Mouse (Mus musculus) liver, embryonic 11.5 days (tissue): ENCODE results near the gene Hhatl. TPM values are rescaled to one million over a fixed set of nuclear protein-coding genes. Genes with fewer than 3 reads are reported as not detected.

ENCODE experiments used
- ATAC-seq: fragments of 200-750 bp; cut with Nextera tagmentation; replicated peaks from 2 replicates; pipeline ENCODE4 v1.8.0; 2017; ENCODE audit warnings: moderate number of reproducible peaks, mild to moderate bottlenecking, moderate TSS enrichment, moderate library complexity; ENCODE audit not compliant: low FRiP score
- DNase-seq: peaks from one replicate; pipeline ENCODE4 v3.0.0-alpha.2; 2017; ENCODE audit warnings: low spot score
- H3K27ac ChIP-seq: fragments of 300-500 bp; sonication (generic); 2 replicates; pipeline ENCODE4 v1.5.1; 2014; ENCODE audit warnings: mild to moderate bottlenecking, low read depth, low read length, control low read depth
- H3K27me3 ChIP-seq: fragments of 300-500 bp; sonication (generic); replicated peaks from 2 replicates; pipeline ENCODE4 v1.6.1; 2014; ENCODE audit warnings: low read length, mixed read lengths; ENCODE audit not compliant: control insufficient read depth, insufficient read depth
- H3K36me3 ChIP-seq: fragments of 300-500 bp; sonication (generic); 2 replicates; pipeline ENCODE4 v1.6.1; 2014; ENCODE audit warnings: mild to moderate bottlenecking, low read length, moderate library complexity, mixed read lengths; ENCODE audit not compliant: control insufficient read depth, insufficient read depth
- H3K4me1 ChIP-seq: fragments of 300-500 bp; sonication (generic); replicated peaks from 2 replicates; pipeline ENCODE4 v1.6.1; 2014; ENCODE audit warnings: low read length, mixed read lengths; ENCODE audit not compliant: control insufficient read depth, insufficient read depth
- H3K4me2 ChIP-seq: fragments of 300-500 bp; sonication (generic); 2 replicates; pipeline ENCODE4 v1.6.1; 2014; ENCODE audit warnings: mild to moderate bottlenecking, control low read depth, moderate library complexity
- H3K4me3 ChIP-seq: fragments of 300-500 bp; sonication (generic); 2 replicates; pipeline ENCODE4 v1.5.1; 2014; ENCODE audit warnings: low read depth, low read length, control low read depth
- H3K9ac ChIP-seq: fragments of 300-500 bp; sonication (generic); 2 replicates; pipeline ENCODE4 v1.6.1; 2014; ENCODE audit warnings: low read depth, low read length, control low read depth
- H3K9me3 ChIP-seq: fragments of 300-500 bp; sonication (generic); 2 replicates; pipeline ENCODE4 v1.6.1; 2016; ENCODE audit warnings: low read length, inconsistent platforms, mixed read lengths; ENCODE audit not compliant: control insufficient read depth
- WGBS: fragments of 180-500 bp; shearing (Covaris S2); extraction: QIAGEN DNeasy Blood & Tissue Kit; methylation state at CpG from one replicate; pipeline ENCODE4 v1.1.7; 2014; 5-methylcytosine and 5-hydroxymethylcytosine counted together
- polyA plus RNA-seq: library from polyadenylated mRNA; unstranded; fragments of >200 nt; fragmentation: Nextera tagmentation; extraction: Ambion mirVana; gene quantifications from 2 replicates; pipeline ENCODE4 v1.2.1, GENCODE M21; 2014

Hhatl gene
- polyA plus RNA-seq, 1 experiment from 2014 or later: not detected

GRCm38 (mm10) chr9:121810081-121810821 is 17.9 kb upstream of the Hhatl start:
- Histone ChIP-seq H3K4me3 (no peak overlapping the region), H3K9me3 (no peaks in the 10 kb centered on the region), H3K36me3 (no peaks in the 10 kb centered on the region), H3K27ac (no peak overlapping the region), H3K4me2 (no peak overlapping the region), H3K4me1 (no peaks in the 10 kb centered on the region), H3K9ac (no peak overlapping the region), H3K27me3 (no peaks in the 10 kb centered on the region)
- DNase-seq (no peak), ATAC-seq (no peak)
- 48% methylated on average over 15 of the region's 15 CpGs for WGBS

- no peak overlapping the region for H3K9ac ChIP-seq
- no peak overlapping the region for H3K27ac ChIP-seq
- no peaks in the 10 kb centered on the region for H3K27me3 ChIP-seq
- ATAC-seq: no peak
- no peak for DNase-seq
- H3K4me3 ChIP-seq: no peak overlapping the region
- H3K36me3 ChIP-seq: no peaks in the 10 kb centered on the region
- no peak overlapping the region for H3K4me2 ChIP-seq
- no peaks in the 10 kb centered on the region for H3K9me3 ChIP-seq
- H3K4me1 ChIP-seq: no peaks in the 10 kb centered on the region
- 78% methylated on average over 3 of the region's 3 CpGs for WGBS
Observed at GRCm38 (mm10) chr9:121808511-121808910, 16.2 kb upstream of the Hhatl start.

- no peak overlapping the region for H3K9ac ChIP-seq
- 64% methylated on average over 7 of the region's 7 CpGs for WGBS
- no peak overlapping the region for H3K4me3 ChIP-seq
- H3K4me1 ChIP-seq: no peaks in the 10 kb centered on the region
- no peaks in the 10 kb centered on the region for H3K36me3 ChIP-seq
- ATAC-seq: no peak
- H3K4me2 ChIP-seq: no peak overlapping the region
- H3K9me3 ChIP-seq: no peaks in the 10 kb centered on the region
- no peak overlapping the region for H3K27ac ChIP-seq
- no peak for DNase-seq
- H3K27me3 ChIP-seq: no peaks in the 10 kb centered on the region
Observed at GRCm38 (mm10) chr9:121807947-121808346, 15.6 kb upstream of the Hhatl start.

- Histone ChIP-seq H3K4me1 (0 out of 2 replicates have a peak, but pooled peaks cover 2% of the 10 kb centered on the region), H3K9ac (no peak overlapping the region), H3K9me3 (no peaks in the 10 kb centered on the region), H3K4me3 (no peak overlapping the region), H3K36me3 (no peaks in the 10 kb centered on the region), H3K27me3 (no peaks in the 10 kb centered on the region), H3K27ac (no peak overlapping the region), H3K4me2 (no peak overlapping the region)
- 57% methylated on average over 1 of the region's 1 CpGs for WGBS
- DNase-seq: no peak
- no peak for ATAC-seq
Observed at GRCm38 (mm10) chr9:121807546-121807945, 15.2 kb upstream of the Hhatl start.

GRCm38 (mm10) chr9:121802747-121803146 is 10.4 kb upstream of the Hhatl start:
- WGBS: 39% methylated on average over 7 of the region's 7 CpGs
- Histone ChIP-seq H3K36me3 (no peaks in the 10 kb centered on the region), H3K9ac (no peak overlapping the region), H3K27ac (no peak overlapping the region), H3K4me3 (no peak overlapping the region), H3K27me3 (no peaks in the 10 kb centered on the region), H3K4me1 (0 out of 2 replicates have a peak, but pooled peaks cover 2% of the 10 kb centered on the region), H3K4me2 (no peak overlapping the region), H3K9me3 (no peaks in the 10 kb centered on the region)
- no peak for ATAC-seq
- no peak for DNase-seq

GRCm38 (mm10) chr9:121798887-121799520 is 6.7 kb upstream of the Hhatl start:
- H3K27ac ChIP-seq: no peak overlapping the region
- H3K36me3 ChIP-seq: no peaks in the 10 kb centered on the region
- no peaks in the 10 kb centered on the region for H3K9me3 ChIP-seq
- no peak overlapping the region for H3K4me2 ChIP-seq
- no peak overlapping the region for H3K4me3 ChIP-seq
- 51% methylated on average over 6 of the region's 6 CpGs for WGBS
- 0 out of 2 replicates have a peak, but pooled peaks cover 2% of the 10 kb centered on the region for H3K4me1 ChIP-seq
- no peaks in the 10 kb centered on the region; the same call in 1 of the 2 replicates for H3K27me3 ChIP-seq
- ATAC-seq (0 out of 2 replicates have a peak, but pooled peaks have one; percentile 46), DNase-seq (no peak)
- no peak overlapping the region for H3K9ac ChIP-seq

GRCm38 (mm10) chr9:121797722-121798121 is 5.4 kb upstream of the Hhatl start:
- DNase-seq (no peak), ATAC-seq (no peak)
- 21% methylated on average over 12 of the region's 12 CpGs for WGBS
- Histone ChIP-seq H3K9ac (no peak overlapping the region), H3K4me2 (no peak overlapping the region), H3K27ac (no peak overlapping the region), H3K27me3 (no peaks in the 10 kb centered on the region; the same call in 1 of the 2 replicates), H3K4me3 (no peak overlapping the region), H3K9me3 (no peaks in the 10 kb centered on the region), H3K36me3 (no peaks in the 10 kb centered on the region), H3K4me1 (0 out of 2 replicates have a peak, but pooled peaks cover 1% of the 10 kb centered on the region)

GRCm38 (mm10) chr9:121794972-121795539 is 2.7 kb upstream of the Hhatl start:
- H3K36me3 ChIP-seq: no peaks in the 10 kb centered on the region
- H3K9me3 ChIP-seq: no peaks in the 10 kb centered on the region
- H3K4me2 ChIP-seq: no peak overlapping the region
- no peaks in the 10 kb centered on the region for H3K4me1 ChIP-seq
- no peak overlapping the region for H3K4me3 ChIP-seq
- 45% methylated on average over 1 of the region's 1 CpGs for WGBS
- no peak overlapping the region for H3K27ac ChIP-seq
- DNase-seq: no peak
- no peak for ATAC-seq
- H3K27me3 ChIP-seq: no peaks in the 10 kb centered on the region; the same call in 1 of the 2 replicates
- no peak overlapping the region for H3K9ac ChIP-seq
